Mouse (Mus musculus) megakaryocyte, embryonic 14.5 days (primary cell): Measurements from ENCODE around the gene Ociad2. TPM values are rescaled to one million over a fixed set of nuclear protein-coding genes. Genes with fewer than 3 reads are reported as not detected.

ENCODE experiments used
- H3K27me3 ChIP-seq: replicated peaks from 2 replicates; pipeline ENCODE3; 2012; ENCODE audit warnings: inconsistent platforms
- H3K36me3 ChIP-seq: replicated peaks from 2 replicates; pipeline ENCODE3; 2012; ENCODE audit warnings: low read length, inconsistent platforms, mixed read lengths
- H3K4me1 ChIP-seq: 2 replicates; pipeline ENCODE4 v1.6.1; 2012; ENCODE audit warnings: inconsistent platforms
- H3K4me3 ChIP-seq: replicated peaks from 2 replicates; pipeline ENCODE3; 2012; ENCODE audit warnings: moderate library complexity, mild to moderate bottlenecking, inconsistent platforms
- H3K9me3 ChIP-seq: 2 replicates; pipeline ENCODE4 v1.6.1; 2012; ENCODE audit warnings: inconsistent platforms
- FLI1 ChIP-seq: IDR thresholded peaks from 2 replicates; pipeline ENCODE4 v1.6.1; 2012; ENCODE audit warnings: low read length, inconsistent platforms, mixed read lengths
- GATA1 ChIP-seq: IDR thresholded peaks from 3 replicates; pipeline ENCODE4 v1.6.1; 2012; ENCODE audit warnings: mixed read lengths, low read length, inconsistent platforms, borderline replicate concordance
- polyA plus RNA-seq: library from polyadenylated mRNA; stranded (reverse); fragments of >175 nt; gene quantifications from 2 replicates; pipeline ENCODE4 v1.2.3, GENCODE M21; 2012; ENCODE audit warnings: low replicate concordance; ENCODE audit not compliant: insufficient read depth

Gene Ociad2
- polyA plus RNA-seq, 1 experiment = 0.75 TPM

- Histone ChIP-seq H3K9me3 (no peaks in the 10 kb centered on the region), H3K36me3 (peaks cover 5% of the 10 kb centered on the region), H3K4me3 (no peak overlapping the region), H3K27me3 (no peaks in the 10 kb centered on the region), H3K4me1 (peaks cover 71% of the 10 kb centered on the region)
- TF ChIP-seq GATA1 = no peak
- no peak for TF ChIP-seq FLI1
Observed at GRCm38 (mm10) chr5:73289900-73290299, 50.9 kb downstream of the Ociad2 start.

- Histone ChIP-seq H3K36me3 (peaks cover 5% of the 10 kb centered on the region), H3K9me3 (peaks cover 9% of the 10 kb centered on the region), H3K4me3 (peak overlapping the region; percentile 82), H3K27me3 (no peaks in the 10 kb centered on the region), H3K4me1 (peaks cover 73% of the 10 kb centered on the region)
- no peak for TF ChIP-seq FLI1
- peak; percentile 24; the same call in 1 of the 3 replicates for TF ChIP-seq GATA1
Observed at GRCm38 (mm10) chr5:73286603-73287002, 54.2 kb downstream of the Ociad2 start.

GRCm38 (mm10) chr5:73285470-73285978 lies 55.3 kb downstream of the Ociad2 start:
- TF ChIP-seq FLI1 (no peak), GATA1 (no peak)
- H3K4me1 ChIP-seq = peaks cover 72% of the 10 kb centered on the region
- peaks cover 5% of the 10 kb centered on the region for H3K36me3 ChIP-seq
- H3K9me3 ChIP-seq = peaks cover 9% of the 10 kb centered on the region
- H3K27me3 ChIP-seq = no peaks in the 10 kb centered on the region
- no peak overlapping the region for H3K4me3 ChIP-seq

- H3K4me1 ChIP-seq = peaks cover 71% of the 10 kb centered on the region
- H3K4me3 ChIP-seq = peak overlapping the region; percentile 38
- H3K36me3 ChIP-seq = peaks cover 5% of the 10 kb centered on the region
- no peaks in the 10 kb centered on the region for H3K27me3 ChIP-seq
- peaks cover 9% of the 10 kb centered on the region for H3K9me3 ChIP-seq
- no peak for TF ChIP-seq GATA1
- TF ChIP-seq FLI1 = no peak
Observed at GRCm38 (mm10) chr5:73284046-73284445, 56.8 kb downstream of the Ociad2 start.

- Histone ChIP-seq H3K4me1 (peaks cover 44% of the 10 kb centered on the region), H3K9me3 (peaks cover 13% of the 10 kb centered on the region), H3K27me3 (peaks cover 5% of the 10 kb centered on the region), H3K36me3 (peaks cover 5% of the 10 kb centered on the region), H3K4me3 (no peak overlapping the region)
- TF ChIP-seq GATA1 (no peak), FLI1 (no peak)
Observed at GRCm38 (mm10) chr5:73280567-73280850, 60.3 kb downstream of the Ociad2 start.

GRCm38 (mm10) chr5:73279732-73280566 lies 60.9 kb downstream of the Ociad2 start:
- Histone ChIP-seq H3K4me3 (no peak overlapping the region), H3K36me3 (peaks cover 5% of the 10 kb centered on the region), H3K9me3 (peaks cover 13% of the 10 kb centered on the region), H3K27me3 (peaks cover 6% of the 10 kb centered on the region), H3K4me1 (peaks cover 46% of the 10 kb centered on the region)
- no peak for TF ChIP-seq FLI1
- no peak for TF ChIP-seq GATA1

GRCm38 (mm10) chr5:73279190-73279589 lies 61.6 kb downstream of the Ociad2 start:
- H3K36me3 ChIP-seq = peaks cover 5% of the 10 kb centered on the region
- H3K27me3 ChIP-seq = peaks cover 8% of the 10 kb centered on the region
- H3K4me3 ChIP-seq = no peak overlapping the region
- H3K4me1 ChIP-seq = peaks cover 45% of the 10 kb centered on the region
- H3K9me3 ChIP-seq = peaks cover 13% of the 10 kb centered on the region
- TF ChIP-seq GATA1 = no peak
- TF ChIP-seq FLI1 = no peak

GRCm38 (mm10) chr5:73274941-73275340 lies 65.9 kb downstream of the Ociad2 start:
- TF ChIP-seq GATA1 = no peak
- TF ChIP-seq FLI1 = no peak
- Histone ChIP-seq H3K9me3 (peaks cover 4% of the 10 kb centered on the region; the same call in 1 of the 2 replicates), H3K36me3 (no peaks in the 10 kb centered on the region), H3K4me1 (peaks cover 49% of the 10 kb centered on the region), H3K27me3 (peaks cover 8% of the 10 kb centered on the region), H3K4me3 (no peak overlapping the region)

- H3K36me3 ChIP-seq = no peaks in the 10 kb centered on the region
- peaks cover 37% of the 10 kb centered on the region for H3K4me1 ChIP-seq
- peaks cover 4% of the 10 kb centered on the region; the same call in 1 of the 2 replicates for H3K9me3 ChIP-seq
- no peak for TF ChIP-seq GATA1
- H3K4me3 ChIP-seq = no peak overlapping the region
- peaks cover 8% of the 10 kb centered on the region for H3K27me3 ChIP-seq
Observed at GRCm38 (mm10) chr5:73273171-73273570, 67.7 kb downstream of the Ociad2 start.

Other genes starting within 250 kb of the Ociad2 start
- 14.1 and 27.6 TPM in 2 replicates for gene Fryl, start 84.4 kb downstream of the Ociad2 start, polyA plus RNA-seq
- 15.0 and 106 TPM in 2 replicates for gene Ociad1, start 48.2 kb downstream of the Ociad2 start, polyA plus RNA-seq
- gene Cwh43, start 65.0 kb upstream of the Ociad2 start, polyA plus RNA-seq = not detected in 2 replicates
- gene Dcun1d4, start 140.0 kb upstream of the Ociad2 start, polyA plus RNA-seq = 0.66 TPM in 1 of 2 replicates, not detected in the other